Mouse (Mus musculus) lung, embryonic 14.5 days (tissue): ENCODE results near the gene Xrcc6. TPM values are rescaled to one million over a fixed set of nuclear protein-coding genes. Genes with fewer than 3 reads are reported as not detected.

Experiments
- ATAC-seq: fragments of 200-750 bp; cut with Nextera tagmentation; 2 replicates; pipeline ENCODE4 v1.8.0; 2017; ENCODE audit warnings: mild to moderate bottlenecking, moderate TSS enrichment, moderate library complexity; ENCODE audit not compliant: insufficient read depth
- DNase-seq: peaks from one replicate; pipeline ENCODE4 v3.0.0-alpha.2; 2015
- H3K27ac ChIP-seq: fragments of 300-500 bp; sonication (generic); 2 replicates; pipeline ENCODE4 v1.5.1; 2014; ENCODE audit warnings: low read depth, mild to moderate bottlenecking, moderate library complexity
- H3K27me3 ChIP-seq: fragments of 300-500 bp; sonication (generic); 2 replicates; pipeline ENCODE4 v1.6.1; 2014; ENCODE audit warnings: low read length, control low read depth; ENCODE audit not compliant: insufficient read depth
- H3K36me3 ChIP-seq: fragments of 300-500 bp; sonication (generic); 2 replicates; pipeline ENCODE4 v1.6.1; 2014; ENCODE audit warnings: control low read depth; ENCODE audit not compliant: insufficient read depth
- H3K4me1 ChIP-seq: fragments of 300-500 bp; sonication (generic); 2 replicates; pipeline ENCODE4 v1.6.1; 2014; ENCODE audit warnings: antibody characterized with exemption, control low read depth; ENCODE audit not compliant: insufficient read depth
- H3K4me2 ChIP-seq: fragments of 300-500 bp; sonication (generic); 2 replicates; pipeline ENCODE4 v1.6.1; 2014; ENCODE audit warnings: mild to moderate bottlenecking
- H3K4me3 ChIP-seq: fragments of 300-500 bp; sonication (generic); 2 replicates; pipeline ENCODE4 v1.5.1; 2014; ENCODE audit warnings: low read depth, low read length
- H3K9ac ChIP-seq: fragments of 300-500 bp; sonication (generic); 2 replicates; pipeline ENCODE4 v1.6.1; 2014
- H3K9me3 ChIP-seq: fragments of 300-500 bp; sonication (generic); 2 replicates; pipeline ENCODE4 v1.6.1; 2016; ENCODE audit warnings: low read depth, low read length, control low read depth
- CTCF ChIP-seq: IDR thresholded peaks from 2 replicates; pipeline ENCODE4 v1.5.1; 2016; ENCODE audit warnings: antibody characterized with exemption, low read depth
- WGBS: fragments of 180-500 bp; shearing (Covaris S2); extraction: QIAGEN DNeasy Blood & Tissue Kit; methylation state at CpG from one replicate; pipeline ENCODE4 v1.1.7; 2014; 5-methylcytosine and 5-hydroxymethylcytosine counted together
- polyA plus RNA-seq: library from polyadenylated mRNA; unstranded; fragments of >200 nt; fragmentation: Nextera tagmentation; extraction: Ambion mirVana; gene quantifications from 2 replicates; pipeline ENCODE4 v1.2.1, GENCODE M21; 2014

The Xrcc6 gene
- polyA plus RNA-seq, 1 experiment from 2014 or later = 93.1 TPM

DNA sequence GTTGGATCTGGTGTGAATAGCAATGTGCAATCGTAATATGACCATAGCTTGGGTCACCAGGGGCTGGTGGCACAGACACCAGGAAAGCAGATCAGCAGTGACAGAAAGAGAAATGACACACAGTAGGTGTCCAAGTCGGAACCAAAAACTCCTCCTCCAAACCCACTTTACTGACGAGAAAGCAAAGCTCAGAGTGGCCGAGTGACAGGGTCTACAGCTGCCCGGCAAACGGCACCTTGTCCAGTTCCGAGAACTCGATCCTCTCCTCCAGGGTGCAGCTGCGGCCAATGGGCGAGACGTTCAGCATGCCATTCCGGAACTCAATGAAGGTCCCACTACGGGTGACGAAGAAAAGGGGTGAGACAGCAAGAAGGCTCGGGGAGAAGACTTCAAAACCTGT is 32.2 kb upstream of the Xrcc6 start:
- no peak overlapping the region for H3K4me2 ChIP-seq
- H3K36me3 ChIP-seq = peaks cover 30% of the 10 kb centered on the region; the same call in 1 of the 2 replicates
- H3K27me3 ChIP-seq = no peaks in the 10 kb centered on the region
- H3K4me3 ChIP-seq = no peak overlapping the region
- no peak for ATAC-seq
- TF ChIP-seq CTCF = no peak
- H3K4me1 ChIP-seq = no peaks in the 10 kb centered on the region
- DNase-seq = no peak
- H3K9me3 ChIP-seq = no peaks in the 10 kb centered on the region
- 89% methylated on average over 15 of the region's 15 CpGs for WGBS
- H3K9ac ChIP-seq = no peak overlapping the region
- H3K27ac ChIP-seq = no peak overlapping the region

DNA sequence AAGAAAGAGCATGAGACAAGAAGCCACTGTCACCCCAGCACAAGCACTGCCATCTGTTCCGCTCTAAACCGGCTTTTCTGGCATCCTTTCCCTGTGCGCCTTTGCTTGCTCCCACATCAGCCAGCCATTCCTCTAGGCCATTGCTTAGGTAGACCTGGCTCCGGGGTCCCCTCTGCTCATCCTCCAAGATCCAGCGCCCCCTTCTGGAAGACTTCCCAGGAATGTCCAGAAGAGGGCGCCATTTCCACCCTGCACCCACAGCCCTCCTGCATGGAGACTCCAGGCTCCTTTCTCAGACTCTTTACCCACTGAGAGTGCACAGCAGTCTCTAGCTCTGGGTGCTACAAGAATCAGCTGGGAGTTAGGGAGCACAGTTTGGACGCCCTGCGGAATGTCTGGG is 31.2 kb upstream of the Xrcc6 start:
- Histone ChIP-seq H3K4me1 (no peaks in the 10 kb centered on the region), H3K4me3 (no peak overlapping the region), H3K27ac (no peak overlapping the region), H3K27me3 (no peaks in the 10 kb centered on the region), H3K4me2 (no peak overlapping the region), H3K9ac (no peak overlapping the region), H3K9me3 (no peaks in the 10 kb centered on the region), H3K36me3 (peaks cover 22% of the 10 kb centered on the region; the same call in 1 of the 2 replicates)
- TF ChIP-seq CTCF = peak; percentile 79
- DNase-seq = peak; percentile 65
- 55% methylated on average over 8 of the region's 8 CpGs for WGBS
- ATAC-seq = no peak

DNA sequence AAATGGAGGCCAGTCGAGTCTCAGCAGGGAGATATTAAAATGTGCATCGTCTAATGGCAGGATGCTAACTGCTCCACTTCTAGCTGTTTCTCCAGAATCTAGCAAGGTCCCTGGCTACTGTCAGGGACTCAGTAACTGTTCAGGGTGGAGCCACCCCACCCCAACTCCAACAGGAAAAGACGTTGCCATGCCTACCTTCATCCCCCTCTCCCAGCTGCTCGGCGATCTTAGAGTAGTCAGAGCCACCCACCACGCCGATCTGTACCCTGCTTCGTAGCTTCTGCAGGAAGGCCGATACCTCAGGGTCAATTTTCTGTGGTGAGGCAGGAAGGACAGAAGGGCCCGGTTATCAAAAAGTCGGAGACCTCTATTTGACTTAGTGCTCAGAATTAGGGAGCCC is 30.0 kb upstream of the Xrcc6 start:
- peaks cover 19% of the 10 kb centered on the region; the same call in 1 of the 2 replicates for H3K36me3 ChIP-seq
- DNase-seq (no peak), ATAC-seq (no peak)
- TF ChIP-seq CTCF = no peak
- no peak overlapping the region for H3K27ac ChIP-seq
- no peak overlapping the region for H3K9ac ChIP-seq
- no peak overlapping the region for H3K4me2 ChIP-seq
- H3K4me1 ChIP-seq = no peaks in the 10 kb centered on the region
- WGBS = 79% methylated on average over 11 of the region's 11 CpGs
- no peaks in the 10 kb centered on the region for H3K9me3 ChIP-seq
- H3K4me3 ChIP-seq = no peak overlapping the region
- H3K27me3 ChIP-seq = no peaks in the 10 kb centered on the region

DNA sequence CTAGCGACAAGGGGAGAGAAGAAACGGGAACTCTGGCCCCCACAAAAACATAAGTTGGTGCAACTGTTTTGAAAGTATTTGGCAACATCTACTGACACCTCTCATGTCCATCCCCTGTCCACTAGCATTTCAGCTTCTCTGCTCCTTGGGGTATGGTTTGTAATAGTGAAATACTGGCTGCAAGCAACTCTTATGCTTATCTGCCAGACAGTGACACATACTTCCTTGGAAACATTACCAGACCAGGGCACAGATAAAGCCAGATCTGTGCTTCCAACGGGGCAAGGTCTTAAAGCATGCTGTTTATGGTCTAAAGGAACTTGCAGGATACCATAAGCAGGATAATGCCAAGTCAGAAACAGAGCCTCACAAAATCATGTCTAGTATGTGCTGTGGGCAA is 28.7 kb upstream of the Xrcc6 start:
- Histone ChIP-seq H3K9me3 (no peaks in the 10 kb centered on the region), H3K4me3 (no peak overlapping the region), H3K9ac (no peak overlapping the region), H3K4me2 (no peak overlapping the region), H3K27ac (no peak overlapping the region), H3K27me3 (no peaks in the 10 kb centered on the region), H3K4me1 (no peaks in the 10 kb centered on the region), H3K36me3 (peaks cover 18% of the 10 kb centered on the region; the same call in 1 of the 2 replicates)
- WGBS = 86% methylated on average over 3 of the region's 3 CpGs
- ATAC-seq (no peak), DNase-seq (no peak)
- TF ChIP-seq CTCF = no peak

DNA sequence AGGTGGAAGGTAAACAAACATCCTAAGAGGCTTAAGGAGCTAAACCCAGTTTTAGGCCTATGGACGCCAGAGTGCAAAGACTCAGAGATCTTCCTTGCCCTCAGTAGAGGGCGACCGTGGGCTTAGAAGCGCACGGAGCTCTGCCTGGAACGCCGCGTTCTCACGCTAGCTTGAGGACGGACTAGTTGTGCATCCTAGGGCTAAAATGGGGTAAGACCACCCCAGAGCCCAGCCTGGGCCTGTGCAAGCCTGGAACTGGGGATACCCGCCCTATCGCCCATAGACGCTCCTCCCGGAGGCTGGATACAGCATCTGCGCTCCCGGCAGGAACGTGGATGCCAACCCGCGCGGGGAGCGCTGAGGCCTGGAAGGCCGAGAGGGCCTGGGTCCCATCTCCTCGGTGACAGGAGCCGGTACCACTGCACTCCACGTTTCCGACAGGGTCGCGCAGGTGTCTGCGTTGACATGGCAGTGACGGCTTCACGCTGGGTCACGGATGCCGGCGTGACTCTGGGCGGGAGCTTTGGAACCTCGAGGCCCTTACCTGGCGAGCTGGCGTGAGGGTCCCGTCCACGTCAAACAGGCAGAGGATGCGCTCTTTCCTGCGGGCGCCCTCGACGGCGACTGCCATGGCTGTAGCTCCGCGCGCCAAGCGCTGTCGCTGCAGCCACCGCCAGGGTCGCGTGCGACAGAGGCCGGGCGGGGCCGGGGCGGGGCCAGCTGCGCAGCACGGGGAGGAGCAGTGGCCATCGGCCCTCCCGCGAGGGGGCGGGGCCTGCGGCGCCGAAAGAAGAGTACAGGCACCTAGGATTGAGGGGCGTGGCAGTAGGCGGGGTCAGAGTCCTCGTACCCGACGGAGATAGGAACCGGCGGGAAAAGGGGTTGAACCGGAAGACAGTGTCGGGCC is 27.2 kb upstream of the Xrcc6 start, which contains the start of gene Pmm1:
Gene Pmm1 (minus strand): TSS at position 760 of the 907 bp plus-strand sequence.
- ATAC-seq (peak; percentile 97), DNase-seq (peak; percentile 100)
- H3K27ac ChIP-seq = peak within 1 kb of the TSS; percentile 88
- under 1% methylated on average over 77 of the region's 77 CpGs for WGBS
- peak within 1 kb of the TSS; percentile 94 for H3K4me2 ChIP-seq
- no peaks in the 10 kb centered on the region for H3K4me1 ChIP-seq
- peak within 1 kb of the TSS; percentile 59 for H3K4me3 ChIP-seq
- no peaks in the 10 kb centered on the region for H3K9me3 ChIP-seq
- peak; percentile 77 for TF ChIP-seq CTCF
- H3K36me3 ChIP-seq = 0 out of 2 replicates have a peak, but pooled peaks cover 4% of the 10 kb centered on the region
- H3K27me3 ChIP-seq = no peaks in the 10 kb centered on the region
- H3K9ac ChIP-seq = peak within 1 kb of the TSS; percentile 60

DNA sequence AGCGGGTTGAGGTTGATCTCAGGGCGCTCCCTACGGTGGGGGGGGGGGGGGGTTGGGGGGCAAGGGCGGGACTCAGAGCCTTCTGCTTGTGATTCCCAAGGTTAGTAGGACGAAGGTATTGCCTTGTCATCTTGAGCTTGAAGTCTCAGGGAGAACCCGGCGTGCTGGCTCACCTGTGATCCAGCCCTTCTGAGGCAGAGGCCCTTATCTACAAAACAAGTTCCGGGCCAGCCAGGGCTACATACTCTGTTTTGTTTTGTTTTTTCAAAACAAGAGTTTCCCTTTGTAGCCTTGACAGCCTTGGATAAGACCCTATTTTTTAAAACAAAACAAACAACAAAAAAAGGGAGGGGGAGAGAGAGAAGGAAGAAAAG is 26.6 kb upstream of the Xrcc6 start:
- Histone ChIP-seq H3K27me3 (no peaks in the 10 kb centered on the region), H3K9me3 (no peaks in the 10 kb centered on the region), H3K9ac (no peak overlapping the region), H3K4me2 (peak overlapping the region; percentile 94), H3K4me3 (peak overlapping the region; percentile 59), H3K27ac (no peak overlapping the region), H3K36me3 (no peaks in the 10 kb centered on the region), H3K4me1 (no peaks in the 10 kb centered on the region)
- ATAC-seq = no peak
- WGBS = under 1% methylated on average over 8 of the region's 8 CpGs
- TF ChIP-seq CTCF = no peak
- DNase-seq = no peak

DNA sequence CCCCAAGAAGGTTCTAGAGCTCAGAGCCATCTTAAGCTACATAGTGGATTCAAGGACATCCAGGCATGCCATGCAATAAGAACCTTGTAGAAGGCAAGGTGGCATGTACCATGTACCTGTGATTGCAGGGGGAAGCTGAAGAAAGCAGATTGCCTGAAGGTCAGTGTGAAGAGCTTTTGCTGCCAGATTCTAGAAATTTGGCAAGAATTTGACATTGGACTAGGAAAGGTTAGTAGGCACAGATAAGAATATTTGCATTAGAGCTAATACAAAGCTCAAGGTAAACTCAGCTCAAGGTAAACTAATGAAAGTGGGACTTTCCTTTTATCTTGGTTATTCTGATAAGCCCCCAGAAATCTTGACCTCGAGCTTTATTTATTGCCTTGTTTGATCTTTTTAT is 23.4 kb upstream of the Xrcc6 start:
- no peaks in the 10 kb centered on the region for H3K9me3 ChIP-seq
- TF ChIP-seq CTCF = no peak
- no peak overlapping the region for H3K4me3 ChIP-seq
- H3K9ac ChIP-seq = no peak overlapping the region
- ATAC-seq (no peak), DNase-seq (no peak)
- no peaks in the 10 kb centered on the region for H3K27me3 ChIP-seq
- 33% methylated on average over 1 of the region's 1 CpGs for WGBS
- no peaks in the 10 kb centered on the region for H3K36me3 ChIP-seq
- H3K4me1 ChIP-seq = no peaks in the 10 kb centered on the region
- H3K4me2 ChIP-seq = no peak overlapping the region
- H3K27ac ChIP-seq = no peak overlapping the region
